Mouse (Mus musculus) kidney, adult 18-20 months (tissue): Measurements from ENCODE around the gene Tekt3.

ENCODE experiments used
- DNase-seq: peaks from one replicate; pipeline ENCODE4 v3.0.0; 2021

The Tekt3 gene

GRCm38 (mm10) chr11:63127513-63127912, 66.1 kb downstream of the Tekt3 start:
- no peak for DNase-seq

GRCm38 (mm10) chr11:63128784-63129183, 67.3 kb downstream of the Tekt3 start, which contains the start of gene Pmp22:
Gene Pmp22, plus strand, starts transcription at chr11:63128982.
- DNase-seq, result no peak

- peak; percentile 45 for DNase-seq
These were observed 67.9 kb downstream of the Tekt3 start for GRCm38 (mm10) chr11:63129375-63129774.

DNA sequence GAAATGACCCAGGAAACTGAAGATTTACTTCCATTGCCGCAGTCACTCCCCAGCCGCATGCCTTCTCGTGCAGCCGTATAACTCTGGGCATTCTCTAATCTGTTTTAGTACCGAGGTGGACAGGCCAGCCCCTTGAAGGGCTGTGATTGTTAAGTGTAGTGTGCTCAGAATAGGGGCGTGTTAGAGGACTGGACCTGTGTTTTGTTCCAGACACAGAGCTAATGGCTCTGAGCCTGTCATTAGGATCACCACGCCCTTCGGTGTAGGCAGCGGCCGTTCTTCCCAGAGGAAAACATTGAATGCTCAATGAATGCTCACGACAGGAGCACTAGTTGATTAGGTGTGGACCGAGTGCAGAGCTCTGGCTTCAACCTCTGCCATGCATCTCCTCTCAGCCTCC, 68.4 kb downstream of the Tekt3 start:
- DNase-seq, result no peak

DNA sequence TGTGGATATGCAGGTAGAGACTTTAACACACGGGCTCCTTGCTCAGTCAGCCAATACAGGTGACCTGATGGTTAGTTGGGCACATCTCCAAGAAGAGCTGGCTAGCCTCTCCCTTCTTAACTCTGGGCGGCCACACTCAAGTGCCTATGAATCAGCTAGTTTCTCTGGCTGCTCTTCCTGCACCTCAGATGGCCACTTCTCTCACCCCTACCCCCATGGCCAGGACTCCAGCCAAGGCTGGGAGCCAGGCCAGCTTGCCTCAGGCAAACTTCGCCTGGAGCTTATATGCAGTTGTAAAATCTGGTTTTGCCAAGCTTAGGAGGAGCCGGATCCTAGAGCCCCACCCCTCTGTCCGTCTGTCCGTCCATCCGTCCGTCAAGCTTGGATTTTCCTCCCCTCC, 69.0 kb downstream of the Tekt3 start:
- peak; percentile 78 for DNase-seq

GRCm38 (mm10) chr11:63131001-63131692, 69.7 kb downstream of the Tekt3 start:
- DNase-seq, result peak; percentile 56

GRCm38 (mm10) chr11:63131693-63132040, 70.2 kb downstream of the Tekt3 start:
- DNase-seq, result no peak

- no peak for DNase-seq
These were observed 70.7 kb downstream of the Tekt3 start for GRCm38 (mm10) chr11:63132151-63132500.

DNA sequence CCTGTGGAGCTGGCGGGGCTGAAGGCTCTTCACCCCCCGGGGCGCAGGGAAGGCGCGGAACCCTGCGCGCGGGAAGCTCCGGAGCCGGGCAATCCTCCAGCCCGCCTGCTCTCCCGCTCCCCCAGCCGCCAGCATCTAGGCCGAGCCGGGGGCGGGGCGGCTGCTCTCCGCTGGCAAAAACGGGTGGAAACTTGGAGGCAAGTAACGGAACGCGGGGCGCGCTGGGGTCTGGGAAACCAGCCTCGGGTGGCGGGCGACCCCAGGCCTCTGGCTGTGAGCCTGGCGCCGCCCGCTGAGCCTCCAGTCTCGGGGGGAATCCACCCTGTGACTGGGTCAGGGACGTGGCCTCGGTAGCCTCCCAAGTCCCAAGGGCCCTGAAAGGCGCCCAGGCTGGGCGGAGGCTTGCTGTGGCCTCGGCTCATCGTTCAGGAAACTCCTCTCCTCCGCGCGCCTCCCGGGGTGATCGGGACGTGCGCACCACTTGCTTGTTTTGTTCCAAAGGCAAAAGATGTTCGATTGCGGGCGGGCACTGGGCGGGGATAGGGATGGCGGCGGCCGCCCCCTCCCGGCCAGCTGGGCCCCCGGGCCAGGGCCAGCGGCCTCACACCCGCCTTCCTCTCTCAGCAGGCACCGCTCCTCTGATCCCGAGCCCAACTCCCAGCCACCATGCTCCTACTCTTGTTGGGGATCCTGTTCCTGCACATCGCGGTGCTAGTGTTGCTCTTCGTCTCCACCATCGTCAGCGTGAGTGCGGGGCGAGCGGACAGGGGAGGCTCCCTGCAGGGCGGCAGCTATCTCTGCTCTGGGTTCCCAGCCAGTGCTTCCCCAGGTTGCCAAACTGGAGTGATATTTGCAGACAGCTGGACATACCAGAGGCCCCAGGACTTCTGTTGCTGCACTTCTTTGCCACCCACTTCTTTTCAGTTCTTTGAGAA, 71.3 kb downstream of the Tekt3 start:
- DNase-seq, result peak; percentile 72

DNA sequence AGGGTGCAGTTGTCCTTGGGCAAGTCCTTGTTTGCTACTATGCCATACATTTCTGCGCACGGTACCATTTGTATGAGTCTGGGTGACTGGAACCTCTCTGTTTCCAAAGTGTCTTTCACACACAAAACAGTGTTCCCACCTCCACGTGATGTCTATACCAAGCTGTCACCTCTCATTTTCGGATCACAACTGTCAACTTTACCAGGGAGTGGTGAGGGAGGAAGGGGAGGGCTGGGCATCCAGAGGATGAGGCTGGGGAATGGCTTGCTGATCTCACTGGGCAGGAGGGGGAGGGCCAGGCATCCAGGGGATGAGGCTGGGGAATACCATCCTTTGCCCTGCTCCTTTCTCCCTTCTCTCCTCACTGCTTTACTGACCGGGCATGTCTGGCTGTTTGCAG, 72.6 kb downstream of the Tekt3 start:
- DNase-seq, result no peak

- DNase-seq, result no peak
These were observed 73.5 kb downstream of the Tekt3 start for GRCm38 (mm10) chr11:63134742-63135482.

DNA sequence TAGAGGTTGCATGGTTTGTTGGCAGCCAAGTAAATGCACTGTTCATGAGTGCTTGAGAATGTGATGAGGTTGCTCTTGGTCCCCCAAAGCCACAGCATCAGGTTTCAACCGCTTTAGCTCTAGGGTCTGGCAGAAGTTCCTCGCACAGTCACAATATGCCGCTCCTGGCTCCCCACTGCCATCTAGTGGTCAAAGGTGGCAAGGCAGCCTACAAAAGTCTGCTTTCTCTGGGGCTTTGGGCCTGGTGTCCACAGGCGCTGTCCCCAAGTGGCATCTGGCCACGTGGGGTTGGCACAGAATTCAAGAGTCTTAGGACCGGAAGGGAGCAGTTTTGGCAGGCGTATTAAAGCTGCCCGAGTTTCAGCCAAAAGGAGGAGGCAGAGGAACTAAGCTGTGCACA, 74.2 kb downstream of the Tekt3 start:
- peak; percentile 91 for DNase-seq

DNA sequence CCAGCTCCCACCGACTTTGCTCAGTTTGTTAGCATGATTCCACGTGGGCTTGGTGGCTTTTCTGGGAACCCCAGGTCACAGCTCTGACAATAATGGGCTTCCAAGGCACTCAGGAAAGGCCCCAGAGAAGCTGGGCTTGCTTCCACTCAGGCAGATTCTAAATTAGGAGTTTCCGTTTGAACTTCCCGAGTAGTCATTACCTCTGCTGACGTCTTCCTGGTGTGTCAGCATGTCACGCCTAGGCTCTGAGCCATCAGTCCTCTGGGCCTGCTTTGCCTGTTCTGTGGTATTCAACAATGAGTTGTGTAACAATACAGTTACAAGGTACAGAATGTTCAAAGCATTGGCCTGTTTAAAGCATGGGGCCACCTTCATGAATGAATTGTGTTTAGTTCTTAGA, 74.8 kb downstream of the Tekt3 start:
- DNase-seq, result peak; percentile 63

- no peak for DNase-seq
These were observed 75.5 kb downstream of the Tekt3 start for GRCm38 (mm10) chr11:63136836-63137416.

GRCm38 (mm10) chr11:63138739-63139138, 77.3 kb downstream of the Tekt3 start:
- DNase-seq, result no peak

- no peak for DNase-seq
These were observed 80.9 kb downstream of the Tekt3 start for GRCm38 (mm10) chr11:63142311-63142710.

DNA sequence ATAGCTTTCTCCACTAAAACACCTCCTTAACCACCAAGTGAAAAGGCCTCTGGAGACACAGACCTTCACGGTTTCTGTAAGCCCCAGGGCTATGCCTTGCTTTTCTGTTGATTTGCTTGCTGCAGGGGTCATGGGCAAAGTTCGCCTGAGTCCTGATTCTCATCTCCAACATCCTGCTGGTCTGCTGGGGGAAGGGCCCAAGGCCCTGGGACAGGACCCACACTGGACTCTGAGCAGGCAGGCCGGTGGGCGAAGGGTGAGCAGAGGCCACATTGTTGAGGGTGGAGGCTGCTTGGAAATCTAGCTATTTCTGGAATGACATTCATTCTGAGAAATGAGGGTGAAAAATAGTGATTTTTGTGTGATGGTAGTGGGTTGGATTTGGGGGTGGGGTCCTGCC, 81.4 kb downstream of the Tekt3 start:
- DNase-seq, result no peak

DNA sequence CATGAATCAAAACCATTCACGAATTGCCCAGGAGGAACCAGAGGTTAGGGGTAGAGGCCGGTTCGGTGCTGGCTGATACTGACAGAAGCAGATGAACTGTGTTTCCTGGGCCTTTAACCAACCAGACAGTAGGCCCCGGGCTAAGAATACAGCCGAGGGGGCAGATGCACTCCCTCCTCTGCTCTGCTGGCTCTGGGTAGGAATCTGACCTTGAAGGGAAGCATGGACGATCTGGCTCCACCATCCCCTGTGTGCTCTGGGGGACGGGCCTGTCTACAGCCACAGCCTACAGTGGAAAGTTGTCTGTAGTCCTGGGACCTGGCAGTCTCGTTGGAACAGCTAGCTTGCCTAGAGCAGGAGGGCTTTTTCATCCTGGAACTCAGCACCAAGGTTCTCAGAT, 82.0 kb downstream of the Tekt3 start:
- DNase-seq, result no peak
